Mouse (Mus musculus): ENCODE measurements around the gene Xrcc5.

The Xrcc5 gene

GRCm38 (mm10) chr1:72422121-72422520 is 114.9 kb downstream of the Xrcc5 start:
- in situ Hi-C loops (cut with MboI; ENCODE audit: low pct_unique_long_range_greater_than_20kb in 1 of 2, low sequenced_read_pairs in 2 of 2, unreplicated experiment in 1 of 2), result no loop called here

GRCm38 (mm10) chr1:72426456-72426855 is 119.2 kb downstream of the Xrcc5 start:
- in situ Hi-C loops (cut with MboI; ENCODE audit: low pct_unique_long_range_greater_than_20kb in 1 of 2, low sequenced_read_pairs in 2 of 2, unreplicated experiment in 1 of 2), result no loop called here

- in situ Hi-C loops (cut with MboI; ENCODE audit: low pct_unique_long_range_greater_than_20kb in 1 of 2, low sequenced_read_pairs in 2 of 2, unreplicated experiment in 1 of 2), result no loop called here
These were observed 121.3 kb downstream of the Xrcc5 start for GRCm38 (mm10) chr1:72428526-72428925.

GRCm38 (mm10) chr1:72429107-72429807 is 122.0 kb downstream of the Xrcc5 start:
- in situ Hi-C loops (cut with MboI; ENCODE audit: low pct_unique_long_range_greater_than_20kb in 1 of 2, low sequenced_read_pairs in 2 of 2, unreplicated experiment in 1 of 2), result no loop called here

DNA sequence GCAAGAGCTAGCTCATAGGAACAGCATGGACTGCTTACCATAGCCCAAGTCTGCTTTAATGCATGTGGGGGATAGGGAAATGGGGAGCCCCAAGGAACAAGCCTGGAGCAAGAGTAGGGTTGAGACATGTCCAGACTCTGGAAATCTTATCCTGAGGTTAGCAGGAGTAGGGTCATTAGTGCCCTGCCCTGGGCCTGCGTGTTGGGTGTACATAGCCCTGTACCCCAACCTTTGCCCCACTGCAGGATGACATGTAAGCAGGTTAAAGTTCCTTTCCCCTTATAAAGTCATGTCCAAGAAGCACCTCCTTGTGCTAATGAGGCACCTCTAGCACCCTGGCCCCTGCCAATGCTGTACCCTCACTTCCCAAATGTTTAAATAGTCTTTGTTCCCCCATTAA is 125.4 kb downstream of the Xrcc5 start:
- in situ Hi-C loops (cut with MboI; ENCODE audit: low pct_unique_long_range_greater_than_20kb in 1 of 2, low sequenced_read_pairs in 2 of 2, unreplicated experiment in 1 of 2), result no loop called here

- in situ Hi-C loops (cut with MboI; ENCODE audit: low pct_unique_long_range_greater_than_20kb in 1 of 2, low sequenced_read_pairs in 2 of 2, unreplicated experiment in 1 of 2), result no loop called here
These were observed 127.3 kb downstream of the Xrcc5 start for GRCm38 (mm10) chr1:72434510-72434909.

- in situ Hi-C loops (cut with MboI; ENCODE audit: low pct_unique_long_range_greater_than_20kb in 1 of 2, low sequenced_read_pairs in 2 of 2, unreplicated experiment in 1 of 2), result no loop called here
These were observed 129.7 kb downstream of the Xrcc5 start for GRCm38 (mm10) chr1:72436967-72437366.

GRCm38 (mm10) chr1:72439146-72439545 is 131.9 kb downstream of the Xrcc5 start:
- in situ Hi-C loops (cut with MboI; ENCODE audit: low pct_unique_long_range_greater_than_20kb in 1 of 2, low sequenced_read_pairs in 2 of 2, unreplicated experiment in 1 of 2), result no loop called here

GRCm38 (mm10) chr1:72442747-72443146 is 135.5 kb downstream of the Xrcc5 start:
- in situ Hi-C loops (cut with MboI; ENCODE audit: low pct_unique_long_range_greater_than_20kb in 1 of 2, low sequenced_read_pairs in 2 of 2, unreplicated experiment in 1 of 2), result no loop called here

Data from mouse embryonic stem cell (cell line).